Mouse (Mus musculus) midbrain, embryonic 10.5 days (tissue): ENCODE results near the gene Duxbl3. TPM values are rescaled to one million over a fixed set of nuclear protein-coding genes. Genes with fewer than 3 reads are reported as not detected.
"Not testable (repeated sequence)": the region's sequence is repeated elsewhere in the genome, so short reads cannot be mapped to it uniquely, and the experiment has no call there.

Experiments used
- DNase-seq: peaks from one replicate; pipeline ENCODE4 v3.0.0-alpha.2; 2017; ENCODE audit warnings: low spot score
- H3K27ac ChIP-seq: fragments of 300-500 bp; sonication (generic); replicated peaks from 2 replicates; pipeline ENCODE4 v1.5.1; 2016; ENCODE audit warnings: mild to moderate bottlenecking
- H3K27me3 ChIP-seq: fragments of 300-500 bp; sonication (generic); 2 replicates; pipeline ENCODE4 v1.6.1; 2016; ENCODE audit warnings: low read depth, mild to moderate bottlenecking; ENCODE audit not compliant: poor library complexity, severe bottlenecking
- H3K36me3 ChIP-seq: fragments of 300-500 bp; sonication (generic); 2 replicates; pipeline ENCODE4 v1.6.1; 2016; ENCODE audit warnings: mild to moderate bottlenecking, moderate library complexity
- H3K4me1 ChIP-seq: fragments of 300-500 bp; sonication (generic); 2 replicates; pipeline ENCODE4 v1.6.1; 2016
- H3K4me3 ChIP-seq: fragments of 300-500 bp; sonication (generic); 2 replicates; pipeline ENCODE4 v1.5.1; 2016; ENCODE audit warnings: mild to moderate bottlenecking, moderate library complexity
- H3K9me3 ChIP-seq: fragments of 300-500 bp; sonication (generic); replicated peaks from 2 replicates; pipeline ENCODE4 v1.6.1; 2016; ENCODE audit warnings: mild to moderate bottlenecking
- WGBS: fragments of 180-500 bp; shearing (Covaris S2); methylation state at CpG from one replicate; pipeline ENCODE4 v1.1.7; 2016; 5-methylcytosine and 5-hydroxymethylcytosine counted together
- polyA plus RNA-seq: library from polyadenylated mRNA; unstranded; fragments of >200 nt; fragmentation: Nextera tagmentation; extraction: Ambion mirVana; gene quantifications from 2 replicates; pipeline ENCODE4 v1.2.1, GENCODE M21; 2016

Duxbl3 gene
- polyA plus RNA-seq = 6.6 and 9.5 TPM in 2 replicates

DNA sequence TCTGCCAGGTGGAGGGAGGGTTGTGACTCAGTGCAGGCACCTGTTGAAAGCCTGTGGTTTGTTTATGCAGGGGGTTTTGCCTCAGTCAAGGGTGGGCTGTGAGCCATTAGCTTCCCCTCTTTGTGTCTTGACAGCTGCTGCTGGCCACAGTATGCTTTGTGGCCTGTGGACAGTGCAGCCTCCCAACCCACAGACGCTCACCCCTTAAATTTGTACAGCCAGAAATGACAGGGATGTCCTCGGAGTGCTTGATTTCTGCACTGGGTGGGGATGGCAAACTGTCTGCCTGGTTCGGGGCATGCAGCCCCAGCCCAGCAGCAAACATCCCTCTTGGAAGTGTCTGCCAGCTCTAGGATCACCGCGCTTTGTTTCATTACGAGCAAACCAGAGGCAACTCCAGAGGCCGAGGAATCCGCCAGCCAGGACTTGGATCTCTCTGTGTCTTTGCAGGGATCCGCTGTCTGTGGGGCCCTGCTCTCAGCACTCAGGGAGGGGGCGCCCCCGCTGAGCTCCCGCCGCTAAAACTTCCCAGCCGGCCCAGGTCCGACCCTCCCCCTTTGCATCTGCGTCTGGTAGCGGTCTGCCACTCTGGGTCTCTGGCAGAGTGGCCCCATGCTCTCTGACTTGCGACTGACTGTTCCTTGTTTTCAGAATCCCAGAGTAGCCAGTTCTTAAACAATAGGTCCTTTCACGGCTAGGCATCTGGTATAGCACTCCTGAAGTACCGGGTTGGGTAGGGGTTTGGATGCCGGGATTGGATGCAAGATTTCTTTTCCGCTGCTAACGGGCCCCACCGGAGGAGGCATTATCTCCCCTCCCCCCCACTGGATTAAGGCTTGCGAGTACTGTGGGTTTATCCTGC is at the start of gene Duxbl3:
TSS of gene Duxbl3 (plus strand) at position 207 of the 862 bp plus-strand sequence.
- not testable (repeated sequence) for H3K36me3 ChIP-seq, H3K4me3 ChIP-seq, H3K4me1 ChIP-seq, DNase-seq, H3K27me3 ChIP-seq, H3K9me3 ChIP-seq, H3K27ac ChIP-seq
- no CpG with 5 or more reads among the region's 25 CpGs for WGBS

DNA sequence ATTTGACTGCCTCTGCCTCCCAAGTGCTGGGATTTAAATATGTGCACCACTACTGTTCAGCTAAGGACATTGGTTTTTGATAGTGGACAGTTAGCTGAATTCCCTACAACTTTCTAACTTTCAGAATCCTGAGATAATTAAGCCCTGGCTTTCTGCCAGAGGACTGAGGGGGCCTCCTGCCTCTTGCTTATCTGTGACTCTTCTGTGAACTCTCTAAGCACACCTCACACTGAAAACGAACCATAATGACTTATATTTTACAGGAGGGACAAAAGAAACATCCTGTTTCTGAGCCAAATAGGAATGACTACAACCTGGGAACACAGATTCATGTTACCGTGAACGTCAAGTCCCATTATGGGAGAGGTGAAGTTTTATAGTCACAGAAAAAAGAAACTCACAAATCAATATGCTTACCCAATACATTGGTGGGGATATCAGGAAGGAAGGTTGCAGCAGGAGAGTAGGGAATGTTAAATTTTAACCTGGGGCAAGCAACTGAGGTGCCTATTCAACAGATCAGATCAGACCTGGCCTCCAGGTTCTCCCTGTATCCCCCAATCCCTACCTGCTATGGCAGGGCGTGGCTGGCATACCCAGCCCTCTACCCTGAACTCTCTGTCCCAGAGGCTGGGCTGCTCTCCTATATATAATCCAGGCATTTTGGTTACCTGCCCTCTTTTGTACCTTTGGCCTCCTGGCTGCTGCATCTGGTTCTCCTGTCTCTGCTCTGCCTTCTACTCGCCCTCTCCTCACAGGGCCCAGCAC is 41.3 kb upstream of the Duxbl3 start:
- H3K27me3 ChIP-seq, DNase-seq, H3K4me3 ChIP-seq, H3K9me3 ChIP-seq, H3K36me3 ChIP-seq, H3K4me1 ChIP-seq, H3K27ac ChIP-seq: not testable (repeated sequence)
- no CpG with 5 or more reads among the region's 5 CpGs for WGBS

DNA sequence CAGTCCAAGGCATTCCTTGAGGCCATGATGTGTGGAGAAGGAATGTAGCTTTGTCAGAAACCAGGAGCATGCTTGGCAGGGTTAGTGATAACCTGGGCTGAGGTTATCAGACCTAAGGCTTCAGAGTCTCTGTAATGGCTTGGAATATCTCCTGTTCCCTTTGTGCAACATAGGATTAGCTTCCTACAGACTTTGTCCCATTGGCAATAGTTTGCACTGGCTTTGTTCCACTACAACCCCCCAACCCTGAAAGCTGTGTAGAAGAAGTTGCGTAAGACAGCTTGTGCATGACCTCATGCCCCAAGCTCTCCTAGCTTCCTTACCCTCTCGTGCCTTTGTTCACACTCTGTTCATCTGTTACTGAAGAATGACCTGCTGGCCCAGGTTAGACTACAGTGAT is 20.6 kb upstream of the Duxbl3 start:
- H3K27ac ChIP-seq, H3K9me3 ChIP-seq, H3K27me3 ChIP-seq, H3K4me3 ChIP-seq, DNase-seq, H3K36me3 ChIP-seq, H3K4me1 ChIP-seq: not testable (repeated sequence)
- WGBS = no CpG with 5 or more reads among the region's 2 CpGs

DNA sequence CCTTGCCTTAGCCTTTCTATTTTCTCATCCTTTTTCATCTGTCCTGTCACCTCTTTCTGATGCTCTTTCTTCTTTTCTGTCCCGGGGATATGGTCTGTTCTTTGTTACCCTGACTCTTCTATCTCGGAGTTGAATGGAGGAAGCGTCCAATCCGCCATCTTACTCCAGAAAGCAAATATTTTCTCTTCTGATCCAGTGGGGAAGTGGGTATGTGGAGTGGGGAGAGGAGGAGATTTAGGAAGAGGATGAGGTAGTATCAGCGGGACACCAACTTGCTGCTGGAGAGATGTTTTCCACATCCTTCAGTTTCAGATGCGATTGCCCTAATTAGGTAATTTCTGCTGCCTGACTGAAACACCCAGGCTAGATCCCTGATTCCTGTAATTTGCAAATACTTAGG is 967 bp downstream of the Duxbl3 start:
- H3K9me3 ChIP-seq, H3K36me3 ChIP-seq, H3K27me3 ChIP-seq, DNase-seq, H3K4me1 ChIP-seq, H3K27ac ChIP-seq, H3K4me3 ChIP-seq: not testable (repeated sequence)
- no CpG with 5 or more reads among the region's 6 CpGs for WGBS

DNA sequence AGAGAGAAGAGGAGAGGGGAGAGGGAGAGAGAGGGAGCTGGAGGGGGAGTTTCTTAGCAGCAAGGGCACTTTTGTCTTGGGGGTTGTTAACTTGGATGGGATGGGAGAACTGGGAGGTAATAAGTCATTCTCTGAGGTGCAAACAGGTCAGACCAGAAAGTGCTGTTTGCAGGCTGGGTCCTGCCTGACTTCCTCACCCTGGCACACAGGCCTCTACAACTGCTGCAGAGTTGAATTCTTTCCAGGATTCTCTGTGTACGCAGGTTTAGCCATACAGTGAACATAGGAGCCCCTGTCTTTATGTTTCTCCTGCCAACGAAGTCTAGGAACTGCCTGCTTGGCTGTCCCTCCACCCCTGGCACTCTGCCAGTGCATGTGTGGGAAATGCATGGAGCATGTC is 29.0 kb downstream of the Duxbl3 start:
- DNase-seq = not testable (repeated sequence)
- WGBS = no CpG with 5 or more reads among the region's 2 CpGs

DNA sequence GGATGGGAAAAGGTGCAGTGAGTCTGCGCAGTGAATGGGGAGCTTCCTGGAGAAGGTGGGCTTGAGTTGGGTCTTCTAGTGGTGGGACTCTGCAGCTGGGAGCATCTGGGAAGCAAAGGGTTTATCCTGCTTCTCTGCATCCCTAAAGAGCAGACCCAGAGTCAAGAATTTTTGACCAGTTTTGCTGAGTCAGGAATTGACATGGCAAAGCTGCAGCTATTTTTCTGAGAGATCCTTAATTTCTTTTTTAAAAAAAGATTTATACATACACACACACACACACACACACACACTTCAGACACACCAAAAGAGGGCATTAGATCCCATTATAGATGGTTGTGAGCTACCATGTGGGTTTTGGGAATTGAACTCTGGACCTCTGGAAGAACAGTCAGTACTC is 36.1 kb downstream of the Duxbl3 start:
- H3K27ac ChIP-seq = no peak overlapping the region
- DNase-seq = no peak
- H3K4me1 ChIP-seq = no peaks in the 10 kb centered on the region
- WGBS = 96% methylated on average over 1 of the region's 1 CpGs
- no peaks in the 10 kb centered on the region for H3K27me3 ChIP-seq
- no peaks in the 10 kb centered on the region for H3K36me3 ChIP-seq
- no peaks in the 10 kb centered on the region for H3K9me3 ChIP-seq
- no peak overlapping the region for H3K4me3 ChIP-seq

More for the DNA sequence above, 29.0 kb downstream of the Duxbl3 start:
- H3K4me3 ChIP-seq, H3K27me3 ChIP-seq, H3K36me3 ChIP-seq, H3K9me3 ChIP-seq, H3K4me1 ChIP-seq, H3K27ac ChIP-seq: not testable (repeated sequence)

DNA sequence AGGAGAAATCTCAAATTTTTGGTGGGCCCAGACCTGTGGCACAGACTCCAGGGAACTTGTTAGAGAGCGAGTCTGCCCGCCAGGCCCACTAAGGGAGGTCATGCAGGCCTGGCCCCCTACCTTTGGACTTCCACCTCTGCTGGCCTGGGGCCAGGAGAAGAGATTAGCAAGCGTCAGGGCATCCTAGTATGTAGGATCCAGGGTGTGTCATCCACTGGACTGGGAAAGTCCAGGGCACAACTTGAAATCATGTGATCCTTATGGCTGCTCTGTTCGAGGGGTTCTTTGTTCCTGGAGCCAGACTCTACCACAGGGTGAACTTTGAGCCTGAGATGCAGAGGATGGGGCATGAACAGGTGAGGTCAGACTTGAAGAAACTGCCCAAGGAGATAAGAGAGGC is 39.3 kb downstream of the Duxbl3 start:
- Histone ChIP-seq H3K36me3 (no peaks in the 10 kb centered on the region), H3K4me1 (no peaks in the 10 kb centered on the region), H3K27me3 (no peaks in the 10 kb centered on the region), H3K9me3 (no peaks in the 10 kb centered on the region), H3K4me3 (no peak overlapping the region), H3K27ac (no peak overlapping the region)
- WGBS = 82% methylated on average over 4 of the region's 4 CpGs
- DNase-seq = no peak

DNA sequence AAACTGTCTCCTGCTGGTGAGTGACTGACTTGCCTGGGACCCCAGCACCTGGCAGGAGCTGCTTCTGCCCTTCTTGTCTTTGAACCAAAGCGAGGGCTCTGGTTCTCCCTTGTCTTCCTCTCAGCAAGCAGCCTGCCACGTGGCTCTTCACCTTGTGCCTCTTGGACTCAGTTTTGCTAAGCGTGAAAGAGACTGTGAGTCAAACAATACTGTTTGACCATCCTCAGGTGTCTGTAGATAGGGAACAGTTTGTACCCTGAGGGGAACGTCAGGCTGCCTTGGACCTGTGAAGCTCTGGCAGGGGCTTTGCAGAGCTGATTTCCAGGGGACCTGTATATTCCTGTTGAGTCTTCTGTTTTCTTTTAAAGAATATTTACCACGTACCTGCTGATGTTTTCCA is 39.7 kb downstream of the Duxbl3 start:
- H3K4me1 ChIP-seq = no peaks in the 10 kb centered on the region
- no peak for DNase-seq
- no peaks in the 10 kb centered on the region for H3K9me3 ChIP-seq
- no peaks in the 10 kb centered on the region for H3K27me3 ChIP-seq
- 81% methylated on average over 5 of the region's 5 CpGs for WGBS
- no peak overlapping the region for H3K4me3 ChIP-seq
- no peaks in the 10 kb centered on the region for H3K36me3 ChIP-seq
- no peak overlapping the region for H3K27ac ChIP-seq

DNA sequence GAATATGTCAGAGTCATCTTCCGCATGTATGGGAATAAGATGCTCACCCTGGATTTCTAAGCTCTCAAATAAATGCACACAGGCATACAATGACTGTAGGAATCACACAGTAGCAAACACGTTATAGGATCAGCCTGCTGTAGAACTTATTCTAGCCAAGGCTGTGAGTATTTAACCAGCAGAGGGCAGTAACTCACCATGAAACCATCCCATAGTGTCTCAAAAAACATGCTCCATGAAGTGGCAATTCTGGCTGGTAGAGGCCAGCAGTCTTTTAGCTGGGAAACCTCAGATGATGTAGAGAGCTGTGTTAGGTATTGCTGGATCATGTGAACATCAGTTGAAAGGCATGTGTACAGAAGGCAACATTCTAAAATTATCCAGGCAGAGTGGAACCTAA is 45.3 kb downstream of the Duxbl3 start:
- H3K4me1 ChIP-seq = no peaks in the 10 kb centered on the region
- no peaks in the 10 kb centered on the region for H3K36me3 ChIP-seq
- no peaks in the 10 kb centered on the region for H3K27me3 ChIP-seq
- H3K9me3 ChIP-seq = no peaks in the 10 kb centered on the region
- no peak overlapping the region for H3K4me3 ChIP-seq
- peak; percentile 19 for DNase-seq
- no peak overlapping the region for H3K27ac ChIP-seq
- 44% methylated on average over 2 of the region's 2 CpGs for WGBS

DNA sequence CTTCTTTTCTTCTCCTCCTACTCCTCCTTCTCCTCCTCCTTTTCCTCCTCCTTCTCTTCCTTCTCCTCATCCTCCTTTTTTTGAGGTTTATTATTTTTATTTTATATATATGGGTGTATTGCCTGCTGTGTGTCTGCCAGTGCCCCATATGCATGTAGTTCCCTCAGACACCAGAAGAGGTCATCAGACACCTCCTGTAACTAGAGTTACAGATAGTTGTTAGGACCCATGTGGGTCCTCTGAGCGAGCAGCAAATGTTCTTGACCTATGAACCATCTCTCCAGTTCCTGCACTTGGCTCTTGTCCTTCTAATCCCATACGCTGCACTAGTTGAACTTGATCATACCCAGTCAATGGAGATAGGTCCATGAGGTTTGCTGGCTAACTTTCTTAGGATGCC is 48.3 kb downstream of the Duxbl3 start:
- Histone ChIP-seq H3K4me1 (peaks cover 2% of the 10 kb centered on the region; the same call in 1 of the 2 replicates), H3K4me3 (no peak overlapping the region), H3K9me3 (no peaks in the 10 kb centered on the region), H3K36me3 (no peaks in the 10 kb centered on the region), H3K27me3 (no peaks in the 10 kb centered on the region), H3K27ac (no peak overlapping the region)
- peak; percentile 43 for DNase-seq
- WGBS = 44% methylated on average over 2 of the region's 2 CpGs

DNA sequence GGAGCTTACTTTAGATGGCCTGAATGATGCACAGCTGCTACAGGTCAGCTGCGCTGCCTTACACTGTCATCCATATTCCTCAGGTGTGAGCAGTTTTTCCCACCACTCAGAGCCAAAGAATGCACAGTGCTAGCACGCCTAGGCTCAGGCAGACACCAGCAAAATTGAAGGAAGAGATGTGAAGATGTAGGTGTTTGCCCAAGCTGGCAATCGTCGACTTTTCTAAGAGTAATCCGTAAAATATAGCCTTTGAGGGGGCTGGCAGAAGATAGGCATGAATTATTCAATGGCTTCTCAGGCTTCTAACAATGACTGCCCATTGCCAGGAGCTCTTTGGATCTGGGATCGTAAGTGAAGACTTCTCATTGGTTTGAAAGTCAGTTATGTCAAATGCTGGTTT is 51.1 kb downstream of the Duxbl3 start:
- DNase-seq = no peak
- Histone ChIP-seq H3K4me1 (peaks cover 6% of the 10 kb centered on the region; the same call in 1 of the 2 replicates), H3K4me3 (no peak overlapping the region), H3K36me3 (no peaks in the 10 kb centered on the region), H3K9me3 (no peaks in the 10 kb centered on the region), H3K27me3 (no peaks in the 10 kb centered on the region), H3K27ac (no peak overlapping the region)
- WGBS = 89% methylated on average over 6 of the region's 6 CpGs

DNA sequence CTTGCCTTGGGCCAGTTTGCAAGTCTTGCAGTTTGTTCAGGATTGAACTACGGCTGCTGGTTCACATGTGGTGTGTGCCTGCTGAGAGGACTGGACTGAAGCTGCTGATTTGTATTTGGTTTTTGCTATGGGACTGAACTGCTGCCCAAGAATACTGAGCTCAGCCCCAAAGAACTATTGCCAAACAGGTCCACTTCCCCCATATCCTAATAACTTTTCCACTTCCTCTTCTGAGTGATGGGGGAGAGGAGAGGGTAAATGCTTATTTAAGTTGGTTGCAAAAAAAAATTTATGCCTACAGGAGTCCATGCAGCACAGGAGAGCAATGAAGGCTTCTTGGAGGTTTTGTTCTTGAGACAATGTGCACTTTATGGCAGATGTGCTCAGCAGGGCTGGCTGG is 51.7 kb downstream of the Duxbl3 start:
- Histone ChIP-seq H3K9me3 (no peaks in the 10 kb centered on the region), H3K4me3 (no peak overlapping the region), H3K36me3 (no peaks in the 10 kb centered on the region), H3K27me3 (no peaks in the 10 kb centered on the region), H3K4me1 (peaks cover 6% of the 10 kb centered on the region; the same call in 1 of the 2 replicates), H3K27ac (no peak overlapping the region)
- DNase-seq = no peak
- WGBS = 69% methylated on average over 1 of the region's 1 CpGs

DNA sequence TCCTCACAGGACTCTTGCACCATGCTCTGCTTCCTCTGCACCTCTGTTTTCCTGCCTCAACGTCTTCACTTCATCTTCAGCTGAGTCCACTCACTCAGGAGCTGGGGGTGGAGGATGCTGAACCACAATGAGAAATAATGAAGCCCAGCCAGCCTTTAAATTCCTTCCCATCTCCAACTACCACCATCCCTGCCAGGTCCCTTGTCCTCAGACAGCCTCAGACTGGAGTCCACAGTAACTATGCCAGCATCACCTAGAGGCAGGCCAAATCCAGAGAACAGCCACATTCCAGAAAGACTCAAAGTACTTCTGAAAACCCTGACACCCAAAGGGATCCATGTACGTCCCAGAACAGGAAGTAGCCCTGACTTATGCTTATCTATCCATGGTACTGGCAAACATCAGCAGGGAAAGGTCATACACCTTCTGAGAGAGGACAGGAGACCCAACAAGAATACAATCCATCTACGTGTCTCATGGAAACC is 58.5 kb downstream of the Duxbl3 start:
- no peak for DNase-seq
- Histone ChIP-seq H3K36me3 (no peaks in the 10 kb centered on the region), H3K9me3 (no peaks in the 10 kb centered on the region), H3K4me3 (no peak overlapping the region), H3K27me3 (no peaks in the 10 kb centered on the region), H3K4me1 (peaks cover 5% of the 10 kb centered on the region; the same call in 1 of the 2 replicates), H3K27ac (no peak overlapping the region)
- 73% methylated on average over 3 of the region's 3 CpGs for WGBS
